Mouse (Mus musculus) forebrain, embryonic 13.5 days (tissue): ENCODE measurements at regions not wholly inside any gene's neighbourhood (a gene's known extent, or its start where the extent isn't known, plus 50 kb on each side); places are given as distances from the start of the nearest gene placed in this dataset.
A peak's percentile ranks its signal among the peaks of the same experiment; 100 is the strongest.

Experiments used
- ATAC-seq: fragments of 200-750 bp; cut with Nextera tagmentation; 2 replicates; pipeline ENCODE4 v1.8.0; 2017
- H3K27ac ChIP-seq: fragments of 300-500 bp; sonication (generic); 2 replicates; pipeline ENCODE4 v1.5.1; 2015; ENCODE audit warnings: inconsistent platforms, mild to moderate bottlenecking, moderate library complexity
- H3K27me3 ChIP-seq: fragments of 300-500 bp; sonication (generic); 2 replicates; pipeline ENCODE4 v1.6.1; 2015; ENCODE audit warnings: mild to moderate bottlenecking, inconsistent platforms
- H3K36me3 ChIP-seq: fragments of 300-500 bp; sonication (generic); 2 replicates; pipeline ENCODE4 v1.6.1; 2015; ENCODE audit warnings: mild to moderate bottlenecking, inconsistent platforms; ENCODE audit not compliant: poor library complexity, severe bottlenecking
- H3K4me1 ChIP-seq: fragments of 300-500 bp; sonication (generic); 2 replicates; pipeline ENCODE4 v1.6.1; 2015; ENCODE audit warnings: inconsistent platforms
- H3K4me2 ChIP-seq: fragments of 300-500 bp; sonication (generic); 2 replicates; pipeline ENCODE4 v1.6.1; 2015; ENCODE audit warnings: inconsistent platforms, mild to moderate bottlenecking, moderate library complexity
- H3K4me3 ChIP-seq: fragments of 300-500 bp; sonication (generic); 2 replicates; pipeline ENCODE4 v1.5.1; 2015; ENCODE audit warnings: mild to moderate bottlenecking, inconsistent platforms
- H3K9ac ChIP-seq: fragments of 300-500 bp; sonication (generic); 2 replicates; pipeline ENCODE4 v1.6.1; 2015; ENCODE audit warnings: mild to moderate bottlenecking, inconsistent platforms
- H3K9me3 ChIP-seq: fragments of 300-500 bp; sonication (generic); replicated peaks from 2 replicates; pipeline ENCODE4 v1.6.1; 2016; ENCODE audit warnings: inconsistent platforms
- WGBS: fragments of 180-500 bp; shearing (Covaris S2); methylation state at CpG from one replicate; pipeline ENCODE4 v1.1.7; 2015; 5-methylcytosine and 5-hydroxymethylcytosine counted together

GRCm38 (mm10) chr12:6046110-6046509 lies 670.6 kb upstream of the Klhl29 start:
- 69% methylated on average over 2 of the region's 2 CpGs for WGBS
- ATAC-seq, result no peak
- peak overlapping the region; percentile 51; the same call in 1 of the 2 replicates for H3K27ac ChIP-seq

GRCm38 (mm10) chr12:6042326-6042725 lies 666.8 kb upstream of the Klhl29 start:
- Histone ChIP-seq H3K4me1 (peaks cover 10% of the 10 kb centered on the region), H3K27me3 (no peaks in the 10 kb centered on the region), H3K36me3 (no peaks in the 10 kb centered on the region), H3K27ac (no peak overlapping the region), H3K4me2 (no peak overlapping the region), H3K4me3 (no peak overlapping the region), H3K9ac (no peak overlapping the region), H3K9me3 (no peaks in the 10 kb centered on the region)
- ATAC-seq, result peak; percentile 33; the same call in 1 of the 2 replicates
- 34% methylated on average over 1 of the region's 1 CpGs for WGBS

More at GRCm38 (mm10) chr12:6046110-6046509, 670.6 kb upstream of the Klhl29 start:
- no peak overlapping the region for H3K4me3 ChIP-seq
- no peak overlapping the region for H3K9ac ChIP-seq
- H3K9me3 ChIP-seq, result no peaks in the 10 kb centered on the region
- no peak overlapping the region for H3K4me2 ChIP-seq
- H3K4me1 ChIP-seq, result peaks cover 13% of the 10 kb centered on the region
- no peaks in the 10 kb centered on the region for H3K36me3 ChIP-seq
- no peaks in the 10 kb centered on the region for H3K27me3 ChIP-seq

DNA sequence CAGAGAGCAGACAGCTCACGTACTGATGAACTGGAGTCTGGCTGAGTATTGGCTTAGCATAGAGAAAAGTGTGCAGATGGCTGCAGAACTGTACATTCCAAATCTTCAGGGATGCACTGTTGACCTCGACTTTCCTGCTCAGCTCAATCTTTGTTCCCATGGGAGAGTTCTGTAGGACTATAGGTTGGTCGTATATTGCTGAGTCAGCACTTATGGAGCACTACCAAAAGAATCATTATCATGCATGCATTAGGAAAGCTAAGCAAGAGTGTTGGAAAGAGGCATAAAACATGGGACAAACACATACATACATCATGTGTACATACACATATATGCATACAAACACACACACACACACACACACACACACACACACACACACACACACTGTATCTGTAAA lies 648.6 kb upstream of the Klhl29 start:
- Histone ChIP-seq H3K27ac (no peak overlapping the region), H3K9me3 (no peaks in the 10 kb centered on the region), H3K36me3 (no peaks in the 10 kb centered on the region), H3K4me3 (no peak overlapping the region), H3K4me2 (no peak overlapping the region), H3K9ac (no peak overlapping the region), H3K27me3 (no peaks in the 10 kb centered on the region), H3K4me1 (no peaks in the 10 kb centered on the region)
- 78% methylated on average over 3 of the region's 3 CpGs for WGBS
- ATAC-seq, result no peak

DNA sequence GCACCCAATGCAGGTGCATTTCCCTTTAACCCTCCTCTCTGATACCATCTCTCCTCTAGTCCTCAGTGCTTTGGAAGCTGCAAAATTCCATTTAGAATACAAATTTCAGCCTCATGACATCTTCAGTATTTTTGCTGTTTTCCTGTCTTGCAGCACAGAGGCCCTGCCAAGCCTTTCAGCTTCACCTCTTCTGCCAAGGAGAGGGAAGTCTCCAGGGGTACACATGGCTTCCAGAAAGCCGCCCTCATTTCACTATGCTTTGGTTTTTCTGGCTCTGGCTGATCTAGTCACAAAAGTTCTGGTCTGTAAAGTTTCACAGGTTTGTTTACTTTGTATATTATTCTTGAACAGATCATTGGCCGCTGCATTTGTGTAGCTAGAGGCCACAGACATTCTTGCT lies 647.0 kb upstream of the Klhl29 start:
- Histone ChIP-seq H3K36me3 (no peaks in the 10 kb centered on the region), H3K9me3 (no peaks in the 10 kb centered on the region), H3K27ac (no peak overlapping the region), H3K4me1 (no peaks in the 10 kb centered on the region), H3K4me3 (no peak overlapping the region), H3K27me3 (no peaks in the 10 kb centered on the region), H3K4me2 (no peak overlapping the region), H3K9ac (no peak overlapping the region)
- no peak for ATAC-seq
- WGBS, result 83% methylated on average over 2 of the region's 2 CpGs

DNA sequence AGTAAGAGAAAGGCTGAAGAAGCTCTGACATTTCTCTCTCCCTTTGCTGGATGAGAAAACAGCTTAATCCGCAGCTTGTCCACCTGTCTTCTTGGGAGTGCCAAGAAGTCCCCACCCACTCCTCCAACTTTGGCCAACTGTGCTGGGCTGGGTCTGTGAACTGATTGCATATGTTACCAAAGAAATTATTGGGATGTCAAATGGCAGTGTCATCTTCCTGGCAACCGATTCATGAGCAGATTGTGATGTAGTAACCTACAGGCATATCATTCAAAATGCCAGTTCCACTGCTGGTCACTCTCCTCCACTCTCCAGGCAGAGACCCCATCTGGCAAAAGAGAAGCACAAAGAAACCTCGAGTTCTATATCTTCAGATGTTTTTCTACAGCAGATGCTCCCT lies 625.5 kb upstream of the Klhl29 start:
- no peaks in the 10 kb centered on the region for H3K27me3 ChIP-seq
- H3K9ac ChIP-seq, result no peak overlapping the region
- ATAC-seq, result peak; percentile 21; the same call in 1 of the 2 replicates
- no peak overlapping the region for H3K4me2 ChIP-seq
- no peak overlapping the region for H3K4me3 ChIP-seq
- H3K36me3 ChIP-seq, result no peaks in the 10 kb centered on the region
- no peaks in the 10 kb centered on the region for H3K4me1 ChIP-seq
- WGBS, result 71% methylated on average over 3 of the region's 3 CpGs
- H3K27ac ChIP-seq, result no peak overlapping the region
- H3K9me3 ChIP-seq, result no peaks in the 10 kb centered on the region

DNA sequence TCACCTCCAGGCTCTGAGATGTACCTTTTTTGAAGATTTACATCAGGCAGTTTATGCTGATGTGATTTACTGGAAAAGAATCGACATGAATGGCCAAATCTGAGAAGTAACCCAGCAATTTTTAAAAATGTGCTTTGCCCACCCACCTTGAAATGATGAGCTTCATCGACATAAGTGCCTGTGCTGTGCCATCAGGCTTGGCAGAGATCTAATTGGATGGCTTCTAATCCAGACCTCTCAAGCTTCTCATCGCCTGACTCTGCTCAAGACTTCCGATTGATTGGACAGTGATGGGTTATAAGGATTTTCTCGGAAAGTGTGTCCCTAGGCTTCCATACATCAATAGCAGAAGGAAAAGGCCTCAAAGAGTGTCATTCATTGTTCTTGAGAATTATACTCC lies 621.9 kb upstream of the Klhl29 start:
- H3K9ac ChIP-seq, result no peak overlapping the region
- H3K36me3 ChIP-seq, result no peaks in the 10 kb centered on the region
- ATAC-seq, result no peak
- WGBS, result 81% methylated on average over 5 of the region's 5 CpGs
- no peaks in the 10 kb centered on the region for H3K9me3 ChIP-seq
- H3K4me2 ChIP-seq, result no peak overlapping the region
- H3K27ac ChIP-seq, result no peak overlapping the region
- no peaks in the 10 kb centered on the region for H3K4me1 ChIP-seq
- no peak overlapping the region for H3K4me3 ChIP-seq
- H3K27me3 ChIP-seq, result no peaks in the 10 kb centered on the region

DNA sequence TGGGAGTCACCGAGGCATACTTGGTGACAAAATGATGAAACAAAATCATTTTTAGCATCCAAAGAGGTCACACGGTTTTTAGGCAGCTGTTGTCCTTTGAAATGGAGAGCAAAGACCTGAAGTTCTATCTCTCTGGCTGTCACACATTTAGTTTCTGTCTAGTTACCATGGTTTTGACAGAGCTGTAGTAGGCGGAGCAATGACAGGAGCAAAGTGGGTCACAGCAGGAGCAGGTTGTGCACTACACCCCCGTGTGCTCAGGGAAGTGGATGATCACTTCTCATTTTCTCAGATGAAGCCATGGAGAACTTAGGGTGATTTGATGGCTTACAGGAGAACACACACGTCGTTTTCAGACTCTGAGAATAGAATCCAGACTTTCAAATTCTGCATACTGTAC lies 621.2 kb upstream of the Klhl29 start:
- no peak for ATAC-seq
- H3K4me1 ChIP-seq, result no peaks in the 10 kb centered on the region
- H3K27ac ChIP-seq, result no peak overlapping the region
- no peak overlapping the region for H3K9ac ChIP-seq
- no peaks in the 10 kb centered on the region for H3K36me3 ChIP-seq
- no peaks in the 10 kb centered on the region for H3K9me3 ChIP-seq
- H3K27me3 ChIP-seq, result no peaks in the 10 kb centered on the region
- 69% methylated on average over 6 of the region's 6 CpGs for WGBS
- no peak overlapping the region for H3K4me3 ChIP-seq
- no peak overlapping the region for H3K4me2 ChIP-seq

GRCm38 (mm10) chr12:5983937-5984610 lies 608.6 kb upstream of the Klhl29 start:
- WGBS, result 41% methylated on average over 13 of the region's 13 CpGs
- Histone ChIP-seq H3K9ac (no peak overlapping the region), H3K4me2 (peak overlapping the region; percentile 18; the same call in 1 of the 2 replicates), H3K36me3 (no peaks in the 10 kb centered on the region), H3K27me3 (no peaks in the 10 kb centered on the region), H3K4me1 (peaks cover 17% of the 10 kb centered on the region), H3K27ac (no peak overlapping the region; the same call in 1 of the 2 replicates), H3K4me3 (no peak overlapping the region), H3K9me3 (no peaks in the 10 kb centered on the region)
- peak; percentile 87 for ATAC-seq

GRCm38 (mm10) chr12:5982096-5982495 lies 606.6 kb upstream of the Klhl29 start:
- no peak for ATAC-seq
- WGBS, result 53% methylated on average over 1 of the region's 1 CpGs
- Histone ChIP-seq H3K36me3 (no peaks in the 10 kb centered on the region), H3K9ac (no peak overlapping the region), H3K4me3 (no peak overlapping the region), H3K4me1 (peaks cover 17% of the 10 kb centered on the region), H3K4me2 (no peak overlapping the region), H3K27me3 (no peaks in the 10 kb centered on the region), H3K9me3 (no peaks in the 10 kb centered on the region), H3K27ac (no peak overlapping the region)

DNA sequence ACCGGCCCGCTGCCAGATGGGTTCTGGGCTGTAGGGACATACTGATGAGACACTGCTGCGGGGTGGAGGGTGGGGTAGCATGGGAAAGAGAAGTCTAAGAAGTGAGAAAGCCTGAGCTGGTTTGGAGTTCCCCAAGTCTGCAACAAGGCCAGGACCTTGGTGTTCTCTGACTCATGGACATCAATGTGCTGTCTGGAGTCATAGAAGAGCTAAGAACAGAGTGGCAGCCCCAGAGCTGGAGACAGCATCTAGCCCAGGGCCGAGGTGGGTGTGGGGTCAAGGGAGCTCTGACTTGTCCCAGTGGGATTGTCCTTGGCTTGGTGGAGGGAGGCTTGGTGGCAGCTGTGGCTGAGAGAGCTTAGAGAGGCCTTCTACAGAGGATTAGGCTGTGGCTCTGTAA lies 600.4 kb upstream of the Klhl29 start:
- no peak for ATAC-seq
- 89% methylated on average over 4 of the region's 4 CpGs for WGBS
- Histone ChIP-seq H3K9ac (no peak overlapping the region), H3K4me3 (no peak overlapping the region), H3K4me1 (no peaks in the 10 kb centered on the region), H3K36me3 (no peaks in the 10 kb centered on the region), H3K9me3 (no peaks in the 10 kb centered on the region), H3K27ac (no peak overlapping the region), H3K27me3 (no peaks in the 10 kb centered on the region), H3K4me2 (no peak overlapping the region)

DNA sequence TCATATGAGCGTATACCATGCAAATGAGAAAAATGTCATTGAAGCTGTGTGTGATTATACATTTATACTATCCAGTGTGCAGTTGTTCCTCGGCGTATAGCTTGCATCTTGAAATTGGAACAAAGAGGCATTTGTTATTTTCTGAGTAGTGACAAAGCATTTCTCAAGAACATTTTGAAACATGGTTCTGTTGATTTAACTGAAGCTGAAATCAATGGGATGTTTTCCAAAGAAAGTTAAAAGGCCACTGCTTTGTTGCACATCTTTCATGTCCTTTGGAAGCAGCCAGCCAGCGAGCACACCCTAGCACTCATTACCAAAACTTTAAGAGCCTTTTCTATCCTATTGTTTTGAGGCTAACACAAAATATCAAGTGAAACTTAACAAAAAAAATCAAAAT lies 594.1 kb upstream of the Klhl29 start:
- no peak for ATAC-seq
- Histone ChIP-seq H3K27ac (no peak overlapping the region), H3K9me3 (no peaks in the 10 kb centered on the region), H3K4me3 (no peak overlapping the region), H3K4me1 (no peaks in the 10 kb centered on the region), H3K27me3 (no peaks in the 10 kb centered on the region), H3K9ac (no peak overlapping the region), H3K36me3 (no peaks in the 10 kb centered on the region), H3K4me2 (no peak overlapping the region)
- WGBS, result 88% methylated on average over 4 of the region's 4 CpGs

DNA sequence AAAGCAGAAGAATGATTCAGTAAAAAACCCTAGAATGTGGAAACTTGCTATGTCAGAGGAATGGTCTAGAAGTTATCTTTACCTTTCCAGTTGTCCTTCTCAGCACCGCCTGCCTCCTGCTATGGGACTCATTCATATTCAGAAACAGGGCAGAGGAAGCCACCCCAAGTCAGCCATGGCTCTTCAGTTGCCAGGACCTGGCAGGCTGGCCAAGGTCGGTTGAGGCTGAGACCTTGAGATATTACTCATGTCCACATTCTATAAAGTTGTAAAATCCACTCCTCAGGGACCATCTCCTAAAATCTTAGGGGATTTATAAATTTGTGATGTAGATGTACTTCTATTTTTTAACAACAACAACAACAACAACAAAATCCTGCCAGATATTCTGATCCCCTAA lies 580.7 kb upstream of the Klhl29 start:
- Histone ChIP-seq H3K4me2 (no peak overlapping the region), H3K27ac (no peak overlapping the region), H3K9me3 (no peaks in the 10 kb centered on the region), H3K4me3 (no peak overlapping the region), H3K27me3 (no peaks in the 10 kb centered on the region), H3K9ac (no peak overlapping the region), H3K4me1 (no peaks in the 10 kb centered on the region), H3K36me3 (no peaks in the 10 kb centered on the region)
- WGBS, result 66% methylated on average over 2 of the region's 2 CpGs
- ATAC-seq, result no peak

DNA sequence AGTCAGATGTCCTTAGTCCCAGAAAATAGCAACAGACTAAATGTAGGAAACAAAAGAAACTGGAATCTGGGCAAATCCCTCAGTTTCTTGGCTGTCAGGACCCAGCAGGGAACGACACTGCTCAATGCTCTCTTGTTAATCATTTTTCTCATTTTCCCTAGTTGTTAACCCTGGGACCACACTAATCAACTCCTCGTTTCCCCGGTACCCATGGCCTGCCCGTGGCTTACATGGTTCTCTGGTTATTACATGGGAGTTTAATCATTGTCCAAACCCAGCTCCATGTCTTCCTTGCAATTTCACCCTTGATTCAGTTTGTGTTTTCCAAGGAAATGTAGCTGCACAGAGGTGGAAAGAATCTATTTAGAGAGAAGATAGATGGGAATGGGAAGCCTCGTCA lies 580.1 kb upstream of the Klhl29 start:
- ATAC-seq, result no peak
- no peaks in the 10 kb centered on the region for H3K4me1 ChIP-seq
- H3K4me3 ChIP-seq, result no peak overlapping the region
- 29% methylated on average over 5 of the region's 5 CpGs for WGBS
- H3K9me3 ChIP-seq, result no peaks in the 10 kb centered on the region
- H3K4me2 ChIP-seq, result no peak overlapping the region
- no peak overlapping the region for H3K27ac ChIP-seq
- H3K9ac ChIP-seq, result no peak overlapping the region
- no peaks in the 10 kb centered on the region for H3K36me3 ChIP-seq
- no peaks in the 10 kb centered on the region for H3K27me3 ChIP-seq
